Mouse (Mus musculus) bone marrow macrophage, adult 2 months (primary cell): ENCODE data around the gene Sp140.
"Not testable (repeated sequence)": the region's sequence is repeated elsewhere in the genome, so short reads cannot be mapped to it uniquely, and the experiment has no call there.

Source experiments
- CTCF ChIP-seq: IDR thresholded peaks from 2 replicates; pipeline ENCODE4 v1.5.1; 2012; ENCODE audit warnings: low read depth, mild to moderate bottlenecking, low read length, moderate library complexity
- POLR2A ChIP-seq: IDR thresholded peaks from 2 replicates; pipeline ENCODE4 v1.6.1; 2012; ENCODE audit warnings: mild to moderate bottlenecking, low read depth, low read length, borderline replicate concordance

DNA sequence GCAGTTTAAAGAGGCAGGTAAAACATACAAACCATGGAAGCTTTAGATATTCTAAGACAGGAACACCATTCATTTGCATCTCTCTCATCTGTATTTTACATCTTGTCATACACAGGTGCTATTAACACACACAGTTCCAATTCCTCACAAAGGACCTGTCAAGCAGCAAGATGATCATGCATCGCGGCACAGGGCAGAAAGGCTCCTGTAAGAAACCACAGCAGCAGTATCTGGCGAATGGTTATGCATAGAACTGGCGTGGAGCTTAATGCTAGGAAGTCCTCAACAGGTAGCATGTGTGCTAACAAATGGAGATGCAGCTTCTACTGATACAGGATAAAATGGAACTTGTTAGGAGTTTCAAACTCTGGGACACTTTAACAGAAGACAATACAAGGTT lies 44.9 kb upstream of the Sp140 start:
- TF ChIP-seq POLR2A, CTCF: not testable (repeated sequence)
